Mouse (Mus musculus) liver, embryonic 16.5 days (tissue): Measurements from ENCODE around the gene Rmi2. TPM values are rescaled to one million over a fixed set of nuclear protein-coding genes. Genes with fewer than 3 reads are reported as not detected.

Experiments used
- ATAC-seq: fragments of 200-750 bp; cut with Nextera tagmentation; 2 replicates; pipeline ENCODE4 v1.8.0; 2017; ENCODE audit warnings: low read depth, mild to moderate bottlenecking, moderate number of reproducible peaks, moderate library complexity
- H3K27ac ChIP-seq: fragments of 300-500 bp; sonication (generic); 2 replicates; pipeline ENCODE4 v1.5.1; 2014; ENCODE audit warnings: mild to moderate bottlenecking, low read length
- H3K27me3 ChIP-seq: fragments of 300-500 bp; sonication (generic); 2 replicates; pipeline ENCODE4 v1.6.1; 2014; ENCODE audit warnings: low read depth, low read length, mixed read lengths; ENCODE audit not compliant: control insufficient read depth, insufficient read depth
- H3K36me3 ChIP-seq: fragments of 300-500 bp; sonication (generic); 2 replicates; pipeline ENCODE4 v1.6.1; 2014; ENCODE audit warnings: mild to moderate bottlenecking; ENCODE audit not compliant: control insufficient read depth, insufficient read depth
- H3K4me1 ChIP-seq: fragments of 300-500 bp; sonication (generic); 2 replicates; pipeline ENCODE4 v1.6.1; 2014; ENCODE audit warnings: low read depth, low read length, mixed read lengths; ENCODE audit not compliant: control insufficient read depth
- H3K4me2 ChIP-seq: fragments of 300-500 bp; sonication (generic); 2 replicates; pipeline ENCODE4 v1.6.1; 2014; ENCODE audit warnings: low read depth, low read length, mixed read lengths
- H3K4me3 ChIP-seq: fragments of 300-500 bp; sonication (generic); 2 replicates; pipeline ENCODE4 v1.5.1; 2014; ENCODE audit warnings: low read depth, mild to moderate bottlenecking, low read length
- H3K9ac ChIP-seq: fragments of 300-500 bp; sonication (generic); 2 replicates; pipeline ENCODE4 v1.6.1; 2014; ENCODE audit warnings: low read depth, low read length
- H3K9me3 ChIP-seq: fragments of 300-500 bp; sonication (generic); replicated peaks from 2 replicates; pipeline ENCODE4 v1.6.1; 2016; ENCODE audit warnings: low read length; ENCODE audit not compliant: control insufficient read depth
- WGBS: fragments of 180-500 bp; shearing (Covaris S2); extraction: QIAGEN DNeasy Blood & Tissue Kit; methylation state at CpG from one replicate; pipeline ENCODE4 v1.1.7; 2014; ENCODE audit not compliant: insufficient replicate concordance; 5-methylcytosine and 5-hydroxymethylcytosine counted together
- polyA plus RNA-seq: library from polyadenylated mRNA; unstranded; fragments of >200 nt; fragmentation: Nextera tagmentation; extraction: Ambion mirVana; gene quantifications from 2 replicates; pipeline ENCODE4 v1.2.1, GENCODE M21; 2015

The Rmi2 gene
- polyA plus RNA-seq, 1 experiment from 2014 or later, result 1.2 TPM

- 68% methylated on average over 4 of the region's 4 CpGs for WGBS
- Histone ChIP-seq H3K9me3 (no peaks in the 10 kb centered on the region; the same call in 1 of the 2 replicates), H3K36me3 (no peaks in the 10 kb centered on the region), H3K9ac (no peak overlapping the region), H3K4me2 (no peak overlapping the region), H3K27me3 (no peaks in the 10 kb centered on the region), H3K4me3 (no peak overlapping the region), H3K27ac (no peak overlapping the region), H3K4me1 (no peaks in the 10 kb centered on the region)
- ATAC-seq, result no peak
Measured at GRCm38 (mm10) chr16:10893161-10893560, 58.3 kb downstream of the Rmi2 start.

- no peak for ATAC-seq
- no peaks in the 10 kb centered on the region; the same call in 1 of the 2 replicates for H3K9me3 ChIP-seq
- H3K4me1 ChIP-seq, result no peaks in the 10 kb centered on the region
- no peak overlapping the region for H3K27ac ChIP-seq
- no peak overlapping the region for H3K4me2 ChIP-seq
- 72% methylated on average over 3 of the region's 3 CpGs for WGBS
- no peaks in the 10 kb centered on the region for H3K36me3 ChIP-seq
- no peaks in the 10 kb centered on the region for H3K27me3 ChIP-seq
- no peak overlapping the region for H3K9ac ChIP-seq
- no peak overlapping the region for H3K4me3 ChIP-seq
Measured at GRCm38 (mm10) chr16:10895906-10896305, 61.0 kb downstream of the Rmi2 start.

- H3K27ac ChIP-seq, result no peak overlapping the region
- no peaks in the 10 kb centered on the region for H3K4me1 ChIP-seq
- no peak overlapping the region for H3K4me2 ChIP-seq
- no peaks in the 10 kb centered on the region for H3K27me3 ChIP-seq
- H3K9ac ChIP-seq, result no peak overlapping the region
- WGBS, result 29% methylated on average over 6 of the region's 6 CpGs
- ATAC-seq, result no peak
- no peak overlapping the region for H3K4me3 ChIP-seq
- no peaks in the 10 kb centered on the region; the same call in 1 of the 2 replicates for H3K9me3 ChIP-seq
- H3K36me3 ChIP-seq, result no peaks in the 10 kb centered on the region
Measured at GRCm38 (mm10) chr16:10897372-10897771, 62.5 kb downstream of the Rmi2 start.

GRCm38 (mm10) chr16:10900736-10901135 lies 65.9 kb downstream of the Rmi2 start:
- WGBS, result 33% methylated on average over 1 of the region's 1 CpGs
- Histone ChIP-seq H3K9me3 (no peaks in the 10 kb centered on the region; the same call in 1 of the 2 replicates), H3K4me2 (no peak overlapping the region), H3K27ac (no peak overlapping the region), H3K4me3 (no peak overlapping the region), H3K27me3 (no peaks in the 10 kb centered on the region), H3K9ac (no peak overlapping the region), H3K4me1 (no peaks in the 10 kb centered on the region; the same call in none of the 2 replicates), H3K36me3 (no peaks in the 10 kb centered on the region)
- ATAC-seq, result no peak

GRCm38 (mm10) chr16:10901956-10902355 lies 67.1 kb downstream of the Rmi2 start:
- Histone ChIP-seq H3K4me1 (no peaks in the 10 kb centered on the region; the same call in none of the 2 replicates), H3K4me2 (no peak overlapping the region), H3K27me3 (no peaks in the 10 kb centered on the region), H3K9ac (no peak overlapping the region), H3K4me3 (no peak overlapping the region), H3K9me3 (no peaks in the 10 kb centered on the region), H3K36me3 (no peaks in the 10 kb centered on the region), H3K27ac (no peak overlapping the region)
- no peak for ATAC-seq
- WGBS, result 53% methylated on average over 2 of the region's 2 CpGs

GRCm38 (mm10) chr16:10902849-10903248 lies 68.0 kb downstream of the Rmi2 start:
- Histone ChIP-seq H3K4me2 (no peak overlapping the region), H3K27ac (no peak overlapping the region), H3K9me3 (no peaks in the 10 kb centered on the region), H3K4me3 (no peak overlapping the region), H3K9ac (no peak overlapping the region), H3K36me3 (no peaks in the 10 kb centered on the region), H3K4me1 (no peaks in the 10 kb centered on the region; the same call in none of the 2 replicates), H3K27me3 (no peaks in the 10 kb centered on the region)
- WGBS, result 51% methylated on average over 5 of the region's 5 CpGs
- no peak for ATAC-seq

GRCm38 (mm10) chr16:10905661-10906113 lies 70.8 kb downstream of the Rmi2 start:
- Histone ChIP-seq H3K9me3 (no peaks in the 10 kb centered on the region), H3K27me3 (no peaks in the 10 kb centered on the region), H3K4me3 (no peak overlapping the region), H3K4me2 (no peak overlapping the region), H3K9ac (no peak overlapping the region), H3K4me1 (no peaks in the 10 kb centered on the region; the same call in none of the 2 replicates), H3K27ac (no peak overlapping the region), H3K36me3 (no peaks in the 10 kb centered on the region)
- 30% methylated on average over 5 of the region's 5 CpGs for WGBS
- no peak for ATAC-seq

- H3K9me3 ChIP-seq, result no peaks in the 10 kb centered on the region
- H3K27ac ChIP-seq, result no peak overlapping the region
- WGBS, result 72% methylated on average over 7 of the region's 7 CpGs
Measured at GRCm38 (mm10) chr16:10910541-10910940, 75.7 kb downstream of the Rmi2 start.

GRCm38 (mm10) chr16:10911061-10911460 lies 76.2 kb downstream of the Rmi2 start:
- no peaks in the 10 kb centered on the region for H3K9me3 ChIP-seq
- no peak overlapping the region for H3K9ac ChIP-seq
- no peaks in the 10 kb centered on the region for H3K27me3 ChIP-seq
- no peak overlapping the region for H3K4me2 ChIP-seq
- ATAC-seq, result no peak
- no peaks in the 10 kb centered on the region for H3K4me1 ChIP-seq
- H3K4me3 ChIP-seq, result no peak overlapping the region
- 42% methylated on average over 2 of the region's 2 CpGs for WGBS
- H3K36me3 ChIP-seq, result no peaks in the 10 kb centered on the region
- no peak overlapping the region for H3K27ac ChIP-seq

More at GRCm38 (mm10) chr16:10910541-10910940, 75.7 kb downstream of the Rmi2 start:
- Histone ChIP-seq H3K36me3 (no peaks in the 10 kb centered on the region), H3K4me3 (no peak overlapping the region), H3K4me2 (no peak overlapping the region), H3K9ac (no peak overlapping the region), H3K4me1 (no peaks in the 10 kb centered on the region; the same call in 1 of the 2 replicates), H3K27me3 (no peaks in the 10 kb centered on the region)
- ATAC-seq, result no peak
